Mouse (Mus musculus) kidney, postnatal 36 days (tissue): ENCODE results near the gene Adgrl3.

Experiments
- DNase-seq, 2 experiments: peaks; one replicate each; pipeline ENCODE4 v3.0.0; 2021 to 2022; ENCODE audit warnings: mixed read lengths in 2 of 2

The Adgrl3 gene

GRCm38 (mm10) chr5:81582886-81583285 is 562.9 kb downstream of the Adgrl3 start:
- DNase-seq, result no peak

GRCm38 (mm10) chr5:81583425-81583824 is 563.5 kb downstream of the Adgrl3 start:
- peak in 1 of 2 experiments; percentile 3 for DNase-seq

- DNase-seq, result no peak
Measured at GRCm38 (mm10) chr5:81584945-81585344, 565.0 kb downstream of the Adgrl3 start.

DNA sequence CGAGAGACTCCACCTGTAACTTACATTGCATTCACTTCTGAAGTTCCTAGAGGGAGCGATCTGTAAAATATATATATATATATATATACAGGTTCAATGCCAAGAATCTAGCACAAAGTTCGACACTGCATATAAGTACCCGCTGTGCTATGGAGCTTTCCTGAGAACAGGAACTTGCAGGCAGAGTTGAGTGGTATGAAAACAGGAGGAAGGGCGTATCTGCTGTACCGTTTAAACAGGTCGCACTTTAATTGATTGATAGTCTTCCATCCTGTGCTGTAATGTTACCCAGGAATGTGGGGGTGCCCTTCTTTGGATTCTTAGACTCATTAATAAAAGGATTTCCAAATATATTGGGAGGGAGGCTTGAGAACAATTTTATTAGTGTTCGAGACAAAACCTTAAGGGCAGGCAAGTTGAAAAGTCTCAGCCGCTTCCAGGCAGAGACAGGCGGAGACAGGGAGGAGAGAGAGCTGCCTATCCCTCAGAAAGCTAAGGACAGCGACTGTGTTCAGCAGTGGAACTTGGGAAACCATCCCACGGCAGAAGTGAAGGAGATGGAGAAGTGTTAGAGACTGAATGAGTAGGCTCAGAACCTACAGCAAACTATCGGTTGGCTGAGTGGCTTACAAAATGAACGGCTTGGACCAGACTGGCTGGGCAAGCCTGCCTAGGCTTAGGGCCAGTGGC is 570.2 kb downstream of the Adgrl3 start:
- DNase-seq, result no peak

GRCm38 (mm10) chr5:81591481-81591880 is 571.5 kb downstream of the Adgrl3 start:
- DNase-seq, result no peak

DNA sequence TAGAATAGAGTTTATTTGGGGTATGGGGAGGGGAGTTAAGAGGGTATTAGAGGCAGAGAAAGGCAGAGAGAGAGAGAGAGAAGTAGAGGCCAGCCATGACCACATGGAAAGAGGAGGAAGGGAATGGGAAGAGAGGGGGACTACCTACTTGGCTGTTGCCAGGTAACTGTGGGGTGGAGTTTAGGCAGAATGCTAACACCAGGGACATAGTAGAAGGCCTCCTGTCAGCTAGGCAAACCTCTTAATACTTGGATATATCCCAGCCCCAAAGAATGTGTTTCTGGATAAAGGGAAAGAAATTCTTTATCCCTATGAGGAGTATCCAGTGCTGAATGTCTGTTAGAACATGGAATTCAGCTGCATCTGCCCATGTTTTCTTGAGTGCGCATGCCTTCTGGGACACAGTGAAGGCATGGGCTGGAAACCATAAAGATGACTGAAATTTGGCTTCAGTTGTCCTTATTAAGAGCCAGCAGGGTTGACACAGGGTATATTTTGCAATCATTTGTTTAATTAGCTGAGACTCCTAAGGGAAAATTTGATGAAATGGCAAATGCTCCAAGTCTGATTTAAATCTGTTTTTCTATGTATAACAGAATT is 573.6 kb downstream of the Adgrl3 start:
- no peak for DNase-seq

GRCm38 (mm10) chr5:81598041-81598440 is 578.1 kb downstream of the Adgrl3 start:
- no peak for DNase-seq

- DNase-seq, result no peak
Measured at GRCm38 (mm10) chr5:81602889-81603288, 583.0 kb downstream of the Adgrl3 start.

DNA sequence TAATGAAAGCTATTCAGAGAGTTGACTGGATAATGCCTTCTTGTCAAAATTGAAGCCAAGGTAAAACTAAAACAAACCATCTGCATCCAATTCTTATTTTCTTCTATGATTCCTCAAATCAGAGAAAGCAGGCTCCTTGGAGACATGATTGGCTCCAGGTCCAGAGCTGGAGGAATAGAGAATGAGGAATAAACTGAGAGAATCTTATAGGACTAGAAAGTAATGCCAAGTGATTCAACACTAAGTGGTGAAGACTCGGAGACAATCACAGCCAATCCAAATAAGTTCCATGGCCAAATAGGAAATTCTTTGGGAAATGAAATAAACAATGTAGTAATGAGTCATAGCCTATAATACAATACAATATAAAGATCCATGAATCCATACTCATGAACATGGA is 585.7 kb downstream of the Adgrl3 start:
- DNase-seq, result no peak

DNA sequence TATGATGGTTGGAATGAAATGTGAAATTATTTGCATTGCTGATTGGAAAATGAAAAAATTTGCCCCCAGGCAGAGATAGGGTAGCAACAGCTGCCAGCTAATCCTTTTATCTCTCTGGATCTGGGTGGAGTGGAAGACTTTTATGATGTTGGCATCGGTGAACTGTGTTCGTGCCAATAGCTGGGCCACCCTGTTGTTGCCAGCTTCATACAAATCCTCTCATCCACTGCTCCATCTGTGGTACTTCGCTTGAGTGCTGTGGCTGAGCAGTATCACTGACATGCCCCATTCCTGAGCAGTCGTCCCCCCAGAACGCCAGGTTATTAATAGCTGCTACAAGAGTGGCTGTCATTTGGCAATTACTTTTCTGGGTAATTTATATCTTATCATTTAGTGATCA is 590.3 kb downstream of the Adgrl3 start:
- DNase-seq, result no peak

- no peak for DNase-seq
Measured at GRCm38 (mm10) chr5:81614674-81615073, 594.7 kb downstream of the Adgrl3 start.

- DNase-seq, result no peak
Measured at GRCm38 (mm10) chr5:81621106-81621505, 601.2 kb downstream of the Adgrl3 start.

GRCm38 (mm10) chr5:81621715-81622114 is 601.8 kb downstream of the Adgrl3 start:
- DNase-seq, result no peak

DNA sequence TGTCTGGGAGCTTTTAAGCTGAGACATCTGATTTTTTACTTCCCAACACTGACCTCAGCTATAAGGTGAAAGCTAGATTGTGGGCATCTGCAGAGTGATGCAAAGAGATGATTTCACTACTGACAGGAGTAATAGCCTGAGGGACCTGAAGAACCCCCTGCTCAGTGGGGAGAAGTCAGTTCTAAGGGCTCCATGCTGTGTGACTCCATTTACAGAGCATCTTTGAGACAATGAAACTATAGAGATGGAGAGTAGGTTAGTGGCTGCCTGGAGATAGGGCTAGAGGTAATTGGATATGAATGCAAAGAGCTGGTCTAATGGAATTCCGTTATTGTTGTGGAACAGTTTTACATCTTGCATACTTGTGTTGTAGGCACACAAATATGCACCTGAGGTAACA is 603.9 kb downstream of the Adgrl3 start:
- DNase-seq, result no peak

DNA sequence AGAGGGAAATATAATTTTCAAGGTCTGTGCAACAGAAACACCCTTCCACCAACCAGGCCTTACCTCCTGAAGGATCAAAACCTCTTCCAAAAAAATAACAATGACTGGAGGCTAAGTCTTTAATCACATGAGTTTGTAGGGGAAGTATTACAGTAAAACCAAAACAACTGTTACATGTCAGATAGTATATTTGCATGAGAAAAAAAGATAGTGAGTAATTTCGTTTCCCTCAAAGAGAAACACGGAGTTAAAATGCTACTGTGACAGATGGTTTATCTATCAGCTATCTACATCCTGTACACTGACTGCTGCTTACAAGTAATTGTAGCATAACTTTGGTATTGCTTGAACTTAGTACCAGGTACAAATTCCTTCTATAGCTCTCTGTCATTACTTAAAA is 616.2 kb downstream of the Adgrl3 start:
- no peak for DNase-seq

- DNase-seq, result no peak
Measured at GRCm38 (mm10) chr5:81638422-81638821, 618.5 kb downstream of the Adgrl3 start.

DNA sequence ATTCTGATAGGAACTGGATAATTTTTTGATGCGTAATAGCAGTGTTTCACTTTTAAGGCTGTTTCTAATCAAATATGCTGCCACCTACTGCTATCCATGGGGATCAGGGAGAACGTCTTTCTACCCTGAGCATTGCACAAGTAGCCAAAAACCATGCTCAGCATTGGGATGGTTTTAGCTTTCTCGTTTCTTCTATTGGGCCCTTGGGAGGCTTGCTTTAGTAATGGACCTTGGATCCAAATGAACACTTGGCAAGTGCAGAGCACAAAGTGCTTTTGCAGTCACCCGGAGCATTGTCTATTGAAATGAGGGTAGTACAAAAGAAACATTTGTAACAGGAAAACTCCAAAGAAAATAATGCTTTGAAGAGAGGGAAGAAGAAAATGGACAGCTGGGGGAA is 620.2 kb downstream of the Adgrl3 start:
- no peak for DNase-seq

DNA sequence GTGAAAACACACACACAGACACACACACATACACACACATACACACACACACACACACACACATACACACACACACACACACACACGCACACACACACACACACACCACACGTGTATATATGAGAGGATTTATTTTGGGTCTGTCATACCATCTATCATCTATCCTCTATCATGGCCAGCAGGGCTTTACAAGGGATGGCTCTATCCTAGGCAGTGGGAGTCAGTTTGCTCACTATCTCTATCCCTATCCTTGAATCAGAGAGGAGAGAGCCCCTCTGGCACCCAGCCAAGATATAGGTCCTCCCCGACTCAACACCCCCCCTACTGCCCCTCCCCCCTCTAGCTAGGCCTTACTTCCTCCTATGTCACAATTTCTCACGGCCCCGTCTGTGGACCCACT is 625.6 kb downstream of the Adgrl3 start:
- no peak for DNase-seq

GRCm38 (mm10) chr5:81653941-81654340 is 634.0 kb downstream of the Adgrl3 start:
- DNase-seq, result no peak

- no peak for DNase-seq
Measured at GRCm38 (mm10) chr5:81661611-81662390, 641.9 kb downstream of the Adgrl3 start.

DNA sequence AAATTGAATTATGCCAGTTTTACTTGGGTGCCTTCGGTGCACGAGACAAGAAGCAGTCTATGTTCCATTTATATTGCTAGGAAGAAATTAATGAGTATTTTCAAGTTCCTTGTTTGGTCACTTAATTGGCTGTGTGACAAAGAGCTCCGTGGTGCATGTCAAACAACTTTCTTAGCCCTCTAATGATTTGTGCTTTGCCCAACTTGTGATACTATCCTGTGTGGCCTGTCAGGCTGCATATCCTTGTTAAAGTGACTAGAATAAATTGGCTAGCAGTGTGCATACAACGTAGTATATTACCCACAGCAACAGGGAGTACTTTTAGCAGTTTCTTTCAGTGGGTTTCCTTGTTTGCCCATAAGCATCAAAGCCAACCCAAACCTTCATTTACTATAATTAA is 651.1 kb downstream of the Adgrl3 start:
- DNase-seq, result peak in 1 of 2 experiments; percentile 23

- no peak for DNase-seq
Measured at GRCm38 (mm10) chr5:81674275-81674974, 654.5 kb downstream of the Adgrl3 start.

DNA sequence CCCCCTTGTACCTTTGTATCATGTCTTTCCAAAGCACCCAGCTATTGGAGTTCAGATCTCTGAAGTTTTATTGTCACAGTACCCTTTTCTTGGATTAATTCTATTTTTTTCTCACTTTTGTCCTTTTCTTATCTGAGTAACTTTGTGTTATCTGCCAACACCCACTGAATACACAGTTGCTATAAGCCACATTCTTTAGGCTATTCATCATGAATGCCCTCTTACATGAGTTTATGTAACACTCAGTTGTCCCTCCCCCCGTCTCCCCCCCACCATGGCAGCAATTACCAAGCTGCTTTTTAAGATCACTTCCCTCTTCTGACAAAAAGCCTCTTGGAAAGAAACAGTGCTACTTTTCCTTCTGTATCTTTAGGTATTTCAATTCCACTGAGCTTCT is 655.0 kb downstream of the Adgrl3 start:
- DNase-seq, result no peak
